Mouse (Mus musculus): Measurements from ENCODE around the gene Esam. TPM values are rescaled to one million over a fixed set of nuclear protein-coding genes. Genes with fewer than 3 reads are reported as not detected.

Esam gene
- polyA plus RNA-seq (2015; fragmentation: Nextera tagmentation; extraction: Ambion mirVana), result 15.6 and 17.2 TPM in 2 replicates

GRCm38 (mm10) chr9:37527396-37528224 is at the start of gene Esam:
Gene Esam (plus strand): TSS chr9:37528078.
- H3K27ac ChIP-seq, result peak within 1 kb of the TSS; percentile 58
- peak within 1 kb of the TSS; percentile 42 for H3K4me3 ChIP-seq (replicated peaks)
- peaks cover 6% of the 10 kb centered on the region for H3K36me3 ChIP-seq
- DNase-seq (peak; percentile 9), ATAC-seq (ENCODE audit: low read depth) (peak; percentile 45)
- H3K4me2 ChIP-seq, result peak within 1 kb of the TSS; percentile 61
- no peaks in the 10 kb centered on the region for H3K9me3 ChIP-seq (replicated peaks)
- peak within 1 kb of the TSS; percentile 22; the same call in 1 of the 2 replicates for H3K9ac ChIP-seq
- H3K4me1 ChIP-seq (replicated peaks), result peaks cover 32% of the 10 kb centered on the region
- WGBS (ENCODE audit: insufficient replicate concordance), result 3% methylated on average over 41 of the region's 41 CpGs
- H3K27me3 ChIP-seq, result peaks cover 66% of the 10 kb centered on the region

GRCm38 (mm10) chr9:37485146-37485545 is 42.7 kb upstream of the Esam start:
- Histone ChIP-seq H3K4me1 (replicated peaks) (peaks cover 13% of the 10 kb centered on the region), H3K27me3 (no peaks in the 10 kb centered on the region), H3K9ac (no peak overlapping the region), H3K9me3 (replicated peaks) (no peaks in the 10 kb centered on the region), H3K27ac (no peak overlapping the region), H3K36me3 (no peaks in the 10 kb centered on the region), H3K4me2 (no peak overlapping the region), H3K4me3 (replicated peaks) (no peak overlapping the region)
- DNase-seq (no peak), ATAC-seq (ENCODE audit: low read depth) (no peak)
- WGBS (ENCODE audit: insufficient replicate concordance), result 52% methylated on average over 5 of the region's 5 CpGs

- Histone ChIP-seq H3K9me3 (replicated peaks) (no peaks in the 10 kb centered on the region), H3K4me2 (peak overlapping the region; percentile 93), H3K27ac (peak overlapping the region; percentile 92; the same call in 1 of the 2 replicates), H3K36me3 (no peaks in the 10 kb centered on the region; the same call in 1 of the 2 replicates), H3K27me3 (no peaks in the 10 kb centered on the region), H3K9ac (peak overlapping the region; percentile 92), H3K4me1 (replicated peaks) (peaks cover 20% of the 10 kb centered on the region), H3K4me3 (replicated peaks) (peak overlapping the region; percentile 98)
- WGBS (ENCODE audit: insufficient replicate concordance), result 55% methylated on average over 4 of the region's 4 CpGs
- ATAC-seq (ENCODE audit: low read depth), result no peak
- DNase-seq, result no peak
These were observed 39.8 kb upstream of the Esam start for GRCm38 (mm10) chr9:37488041-37488440.

- Histone ChIP-seq H3K27ac (peak within 1 kb of the TSS; percentile 92), H3K36me3 (peaks cover 2% of the 10 kb centered on the region; the same call in 1 of the 2 replicates), H3K4me2 (peak within 1 kb of the TSS; percentile 93), H3K27me3 (no peaks in the 10 kb centered on the region), H3K4me3 (replicated peaks) (peak within 1 kb of the TSS; percentile 98), H3K4me1 (replicated peaks) (peaks cover 20% of the 10 kb centered on the region), H3K9me3 (replicated peaks) (no peaks in the 10 kb centered on the region), H3K9ac (peak within 1 kb of the TSS; percentile 92)
- peak; percentile 91 for ATAC-seq (ENCODE audit: low read depth)
- under 1% methylated on average over 44 of the region's 44 CpGs for WGBS (ENCODE audit: insufficient replicate concordance)
- peak; percentile 73 for DNase-seq
These were observed 39.1 kb upstream of the Esam start, which contains the start of gene Msantd2 for GRCm38 (mm10) chr9:37488611-37489396. Gene Msantd2 (plus strand): TSS chr9:37489319.

GRCm38 (mm10) chr9:37489446-37490120 is 38.3 kb upstream of the Esam start:
- Histone ChIP-seq H3K4me2 (peak overlapping the region; percentile 93), H3K27ac (peak overlapping the region; percentile 92), H3K27me3 (no peaks in the 10 kb centered on the region), H3K36me3 (peaks cover 5% of the 10 kb centered on the region; the same call in 1 of the 2 replicates), H3K9ac (peak overlapping the region; percentile 92), H3K9me3 (replicated peaks) (no peaks in the 10 kb centered on the region), H3K4me3 (replicated peaks) (peak overlapping the region; percentile 98), H3K4me1 (replicated peaks) (peaks cover 20% of the 10 kb centered on the region)
- ATAC-seq (ENCODE audit: low read depth) (peak; percentile 67), DNase-seq (peak; percentile 27)
- under 1% methylated on average over 73 of the region's 75 CpGs for WGBS (ENCODE audit: insufficient replicate concordance)

- H3K36me3 ChIP-seq, result peaks cover 5% of the 10 kb centered on the region; the same call in 1 of the 2 replicates
- no peaks in the 10 kb centered on the region for H3K9me3 ChIP-seq (replicated peaks)
- no peak overlapping the region for H3K4me2 ChIP-seq
- no peak overlapping the region for H3K4me3 ChIP-seq (replicated peaks)
- no peaks in the 10 kb centered on the region for H3K27me3 ChIP-seq
- 73% methylated on average over 3 of the region's 3 CpGs for WGBS (ENCODE audit: insufficient replicate concordance)
- DNase-seq (no peak), ATAC-seq (ENCODE audit: low read depth) (no peak)
- no peak overlapping the region for H3K9ac ChIP-seq
- peaks cover 1% of the 10 kb centered on the region; the same call in 1 of the 2 replicates for H3K4me1 ChIP-seq (replicated peaks)
- no peak overlapping the region for H3K27ac ChIP-seq
These were observed 32.1 kb upstream of the Esam start for GRCm38 (mm10) chr9:37495761-37496160.

- H3K4me3 ChIP-seq (replicated peaks), result no peak overlapping the region
- peaks cover 5% of the 10 kb centered on the region; the same call in 1 of the 2 replicates for H3K36me3 ChIP-seq
- H3K4me2 ChIP-seq, result no peak overlapping the region
- ATAC-seq (ENCODE audit: low read depth) (no peak), DNase-seq (no peak)
- no peaks in the 10 kb centered on the region for H3K4me1 ChIP-seq (replicated peaks)
- no peak overlapping the region for H3K9ac ChIP-seq
- H3K27me3 ChIP-seq, result no peaks in the 10 kb centered on the region
- no peak overlapping the region for H3K27ac ChIP-seq
- H3K9me3 ChIP-seq (replicated peaks), result no peaks in the 10 kb centered on the region
These were observed 31.6 kb upstream of the Esam start for GRCm38 (mm10) chr9:37496325-37496724.

GRCm38 (mm10) chr9:37500201-37500600 is 27.7 kb upstream of the Esam start:
- Histone ChIP-seq H3K4me3 (replicated peaks) (no peak overlapping the region), H3K36me3 (no peaks in the 10 kb centered on the region), H3K9me3 (replicated peaks) (no peaks in the 10 kb centered on the region), H3K9ac (no peak overlapping the region), H3K27ac (no peak overlapping the region), H3K27me3 (no peaks in the 10 kb centered on the region), H3K4me1 (replicated peaks) (no peaks in the 10 kb centered on the region), H3K4me2 (no peak overlapping the region)
- ATAC-seq (ENCODE audit: low read depth) (no peak), DNase-seq (no peak)
- 56% methylated on average over 3 of the region's 3 CpGs for WGBS (ENCODE audit: insufficient replicate concordance)

GRCm38 (mm10) chr9:37501170-37501569 is 26.7 kb upstream of the Esam start:
- H3K36me3 ChIP-seq, result no peaks in the 10 kb centered on the region
- no peaks in the 10 kb centered on the region for H3K9me3 ChIP-seq (replicated peaks)
- ATAC-seq (ENCODE audit: low read depth) (no peak), DNase-seq (no peak)
- no peak overlapping the region for H3K27ac ChIP-seq
- H3K4me1 ChIP-seq (replicated peaks), result no peaks in the 10 kb centered on the region
- WGBS (ENCODE audit: insufficient replicate concordance), result 81% methylated on average over 1 of the region's 1 CpGs
- H3K4me3 ChIP-seq (replicated peaks), result no peak overlapping the region
- H3K9ac ChIP-seq, result no peak overlapping the region
- no peak overlapping the region for H3K4me2 ChIP-seq
- H3K27me3 ChIP-seq, result no peaks in the 10 kb centered on the region

- no peaks in the 10 kb centered on the region for H3K9me3 ChIP-seq (replicated peaks)
- ATAC-seq (ENCODE audit: low read depth), result no peak
- no peaks in the 10 kb centered on the region for H3K4me1 ChIP-seq (replicated peaks)
- H3K4me2 ChIP-seq, result no peak overlapping the region
- H3K9ac ChIP-seq, result no peak overlapping the region
- no peak overlapping the region for H3K27ac ChIP-seq
- H3K27me3 ChIP-seq, result no peaks in the 10 kb centered on the region
- no peaks in the 10 kb centered on the region for H3K36me3 ChIP-seq
- no peak for DNase-seq
- no peak overlapping the region for H3K4me3 ChIP-seq (replicated peaks)
These were observed 23.5 kb upstream of the Esam start for GRCm38 (mm10) chr9:37504348-37504747.

GRCm38 (mm10) chr9:37506023-37506422 is 21.9 kb upstream of the Esam start:
- Histone ChIP-seq H3K27me3 (no peaks in the 10 kb centered on the region), H3K36me3 (no peaks in the 10 kb centered on the region), H3K27ac (no peak overlapping the region), H3K9ac (no peak overlapping the region), H3K4me2 (no peak overlapping the region), H3K9me3 (replicated peaks) (no peaks in the 10 kb centered on the region), H3K4me3 (replicated peaks) (no peak overlapping the region), H3K4me1 (replicated peaks) (no peaks in the 10 kb centered on the region)
- 84% methylated on average over 1 of the region's 1 CpGs for WGBS (ENCODE audit: insufficient replicate concordance)
- DNase-seq (no peak), ATAC-seq (ENCODE audit: low read depth) (no peak)

Measured in liver, embryonic 13.5 days (tissue).